Mouse (Mus musculus) liver, embryonic 14.5 days (tissue): ENCODE results near the gene Celsr1. TPM values are rescaled to one million over a fixed set of nuclear protein-coding genes. Genes with fewer than 3 reads are reported as not detected.

ENCODE experiments used
- ATAC-seq: fragments of 200-750 bp; cut with Nextera tagmentation; 2 replicates; pipeline ENCODE4 v1.8.0; 2017; ENCODE audit warnings: moderate number of reproducible peaks, mild to moderate bottlenecking, moderate library complexity; ENCODE audit not compliant: insufficient read depth
- DNase-seq, 3 experiments: peaks; one replicate each; pipeline ENCODE4 v3.0.0-alpha.2; 2012 to 2013; ENCODE audit warnings: low read depth in 3 of 3, low spot score in 3 of 3
- H3K27ac ChIP-seq: fragments of 300-500 bp; sonication (generic); 2 replicates; pipeline ENCODE4 v1.5.1; 2014; ENCODE audit warnings: moderate library complexity, mild to moderate bottlenecking, control low read depth, inconsistent platforms
- H3K27me3 ChIP-seq: fragments of 300-500 bp; sonication (generic); 2 replicates; pipeline ENCODE4 v1.6.1; 2014; ENCODE audit warnings: mild to moderate bottlenecking, low read length, moderate library complexity; ENCODE audit not compliant: control insufficient read depth, insufficient read depth
- H3K36me3 ChIP-seq: fragments of 300-500 bp; sonication (generic); replicated peaks from 2 replicates; pipeline ENCODE4 v1.6.1; 2014; ENCODE audit warnings: low read depth; ENCODE audit not compliant: control insufficient read depth, insufficient read depth
- H3K4me1 ChIP-seq, 2 experiments: fragments of 200-500 bp in 1 of 2; fragments of 300-500 bp in 1 of 2; sonication (generic) in 1 of 2; replicated peaks; 2 replicates each; pipeline ENCODE4 v1.6.1; 2012 to 2014; ENCODE audit warnings: antibody characterized with exemption in 1 of 2, inconsistent platforms in 1 of 2, low read length in 1 of 2; ENCODE audit not compliant: control insufficient read depth in 2 of 2, insufficient read depth in 2 of 2
- H3K4me2 ChIP-seq: fragments of 300-500 bp; sonication (generic); 2 replicates; pipeline ENCODE4 v1.6.1; 2014; ENCODE audit warnings: low read depth, mild to moderate bottlenecking, control low read depth, moderate library complexity
- H3K4me3 ChIP-seq, 2 experiments: fragments of 200-500 bp in 1 of 2; fragments of 300-500 bp in 1 of 2; sonication (generic) in 1 of 2; 2 replicates each; pipeline ENCODE4 v1.5.1; 2012 to 2014; ENCODE audit warnings: low read depth in 2 of 2, low read length in 2 of 2, mild to moderate bottlenecking in 2 of 2, control low read depth in 1 of 2, inconsistent platforms in 1 of 2, moderate library complexity in 1 of 2; ENCODE audit not compliant: insufficient read depth in 1 of 2
- H3K9ac ChIP-seq: fragments of 300-500 bp; sonication (generic); replicated peaks from 2 replicates; pipeline ENCODE4 v1.6.1; 2014; ENCODE audit warnings: mild to moderate bottlenecking, control low read depth, moderate library complexity
- H3K9me3 ChIP-seq: fragments of 300-500 bp; sonication (generic); 2 replicates; pipeline ENCODE4 v1.6.1; 2016; ENCODE audit warnings: low read length, mixed read lengths; ENCODE audit not compliant: control insufficient read depth
- CTCF ChIP-seq: IDR thresholded peaks from 2 replicates; pipeline ENCODE4 v1.5.1; 2016; ENCODE audit warnings: antibody characterized with exemption, low read depth, control low read depth
- EP300 ChIP-seq: IDR thresholded peaks from 2 replicates; pipeline ENCODE4 v1.6.1; 2016; ENCODE audit warnings: antibody characterized with exemption, low read depth
- WGBS: fragments of 180-500 bp; shearing (Covaris S2); extraction: QIAGEN DNeasy Blood & Tissue Kit; methylation state at CpG from one replicate; pipeline ENCODE4 v1.1.7; 2014; ENCODE audit not compliant: insufficient replicate concordance; 5-methylcytosine and 5-hydroxymethylcytosine counted together
- polyA plus RNA-seq, 2 experiments: library from polyadenylated mRNA; depleted of rRNA in 1 of 2; stranded (reverse) in 1 of 2; unstranded in 1 of 2; fragments of >200 nt; fragmentation: Nextera tagmentation in 1 of 2; extraction: Ambion mirVana in 1 of 2; gene quantifications; 2 replicates each; pipeline versions ENCODE4 v1.2.1 to v1.2.3; 2012 to 2014

The Celsr1 gene
- polyA plus RNA-seq, 2 experiments: 0.06 to 0.12 TPM

GRCm38 (mm10) chr15:85893871-85894270 is 139.7 kb downstream of the Celsr1 start:
- DNase-seq (no peak), ATAC-seq (no peak)
- H3K27ac ChIP-seq: no peak overlapping the region
- no peak overlapping the region for H3K4me2 ChIP-seq
- H3K36me3 ChIP-seq: peaks cover 16% of the 10 kb centered on the region
- H3K9ac ChIP-seq: no peak overlapping the region
- H3K4me1 ChIP-seq: no peaks in the 10 kb centered on the region
- no peaks in the 10 kb centered on the region for H3K9me3 ChIP-seq
- WGBS: 75% methylated on average over 7 of the region's 7 CpGs
- H3K27me3 ChIP-seq: no peaks in the 10 kb centered on the region
- no peak for TF ChIP-seq EP300
- no peak for TF ChIP-seq CTCF
- no peak overlapping the region for H3K4me3 ChIP-seq

- no peak overlapping the region for H3K27ac ChIP-seq
- no peaks in the 10 kb centered on the region for H3K27me3 ChIP-seq
- DNase-seq (no peak), ATAC-seq (no peak)
- WGBS: 78% methylated on average over 13 of the region's 13 CpGs
- H3K4me1 ChIP-seq: no peaks in the 10 kb centered on the region
- no peaks in the 10 kb centered on the region for H3K9me3 ChIP-seq
- no peak overlapping the region for H3K4me3 ChIP-seq
- no peak overlapping the region for H3K4me2 ChIP-seq
- H3K9ac ChIP-seq: no peak overlapping the region
- no peak for TF ChIP-seq EP300
- no peak for TF ChIP-seq CTCF
- H3K36me3 ChIP-seq: peaks cover 16% of the 10 kb centered on the region
Measured at GRCm38 (mm10) chr15:85892498-85893118, 141.0 kb downstream of the Celsr1 start.

GRCm38 (mm10) chr15:85891971-85892370 is 141.6 kb downstream of the Celsr1 start:
- Histone ChIP-seq H3K4me1 (no peaks in the 10 kb centered on the region), H3K27ac (no peak overlapping the region), H3K4me2 (no peak overlapping the region), H3K9me3 (no peaks in the 10 kb centered on the region), H3K4me3 (no peak overlapping the region), H3K36me3 (peaks cover 16% of the 10 kb centered on the region), H3K27me3 (no peaks in the 10 kb centered on the region), H3K9ac (no peak overlapping the region)
- ATAC-seq (no peak), DNase-seq (no peak)
- TF ChIP-seq EP300 (no peak), CTCF (no peak)
- 83% methylated on average over 10 of the region's 10 CpGs for WGBS

- peaks cover 16% of the 10 kb centered on the region for H3K36me3 ChIP-seq
- H3K27me3 ChIP-seq: no peaks in the 10 kb centered on the region
- H3K4me2 ChIP-seq: no peak overlapping the region
- no peaks in the 10 kb centered on the region for H3K4me1 ChIP-seq
- no peak for ATAC-seq
- H3K9me3 ChIP-seq: no peaks in the 10 kb centered on the region
- H3K27ac ChIP-seq: no peak overlapping the region
- no peak overlapping the region for H3K9ac ChIP-seq
- WGBS: 25% methylated on average over 4 of the region's 4 CpGs
- TF ChIP-seq CTCF (no peak), EP300 (no peak)
- no peak for DNase-seq
- no peak overlapping the region for H3K4me3 ChIP-seq
Measured at GRCm38 (mm10) chr15:85889235-85889634, 144.3 kb downstream of the Celsr1 start.

GRCm38 (mm10) chr15:85885606-85886005 is 148.0 kb downstream of the Celsr1 start:
- Histone ChIP-seq H3K27ac (no peak overlapping the region), H3K27me3 (no peaks in the 10 kb centered on the region), H3K9ac (no peak overlapping the region), H3K36me3 (peaks cover 5% of the 10 kb centered on the region), H3K4me2 (no peak overlapping the region), H3K4me1 (no peaks in the 10 kb centered on the region), H3K4me3 (no peak overlapping the region), H3K9me3 (no peaks in the 10 kb centered on the region)
- WGBS: 69% methylated on average over 5 of the region's 5 CpGs
- TF ChIP-seq EP300: no peak
- ATAC-seq: no peak
- DNase-seq: no peak
